Mouse (Mus musculus): ENCODE results near the gene Pnmal1. TPM values are rescaled to one million over a fixed set of nuclear protein-coding genes. Genes with fewer than 3 reads are reported as not detected.
"Not testable (repeated sequence)": the region's sequence is repeated elsewhere in the genome, so short reads cannot be mapped to it uniquely, and the experiment has no call there.

The Pnmal1 gene
- total RNA-seq, 2 experiments from 2014 or later: 103 to 121 TPM

- peak; percentile 51 for TF ChIP-seq CTCF (conservative IDR thresholded peaks at IDR 0.05)
- H3K4me3 ChIP-seq: peak overlapping the region; percentile 87; the same call in 1 of the 2 replicates
- peak overlapping the region; percentile 98 for H3K27ac ChIP-seq
- DNase-seq (ENCODE audit: low spot score in 2 of 2): no peak
Measured at GRCm38 (mm10) chr7:16948923-16949458, 10.5 kb upstream of the Pnmal1 start.

DNA sequence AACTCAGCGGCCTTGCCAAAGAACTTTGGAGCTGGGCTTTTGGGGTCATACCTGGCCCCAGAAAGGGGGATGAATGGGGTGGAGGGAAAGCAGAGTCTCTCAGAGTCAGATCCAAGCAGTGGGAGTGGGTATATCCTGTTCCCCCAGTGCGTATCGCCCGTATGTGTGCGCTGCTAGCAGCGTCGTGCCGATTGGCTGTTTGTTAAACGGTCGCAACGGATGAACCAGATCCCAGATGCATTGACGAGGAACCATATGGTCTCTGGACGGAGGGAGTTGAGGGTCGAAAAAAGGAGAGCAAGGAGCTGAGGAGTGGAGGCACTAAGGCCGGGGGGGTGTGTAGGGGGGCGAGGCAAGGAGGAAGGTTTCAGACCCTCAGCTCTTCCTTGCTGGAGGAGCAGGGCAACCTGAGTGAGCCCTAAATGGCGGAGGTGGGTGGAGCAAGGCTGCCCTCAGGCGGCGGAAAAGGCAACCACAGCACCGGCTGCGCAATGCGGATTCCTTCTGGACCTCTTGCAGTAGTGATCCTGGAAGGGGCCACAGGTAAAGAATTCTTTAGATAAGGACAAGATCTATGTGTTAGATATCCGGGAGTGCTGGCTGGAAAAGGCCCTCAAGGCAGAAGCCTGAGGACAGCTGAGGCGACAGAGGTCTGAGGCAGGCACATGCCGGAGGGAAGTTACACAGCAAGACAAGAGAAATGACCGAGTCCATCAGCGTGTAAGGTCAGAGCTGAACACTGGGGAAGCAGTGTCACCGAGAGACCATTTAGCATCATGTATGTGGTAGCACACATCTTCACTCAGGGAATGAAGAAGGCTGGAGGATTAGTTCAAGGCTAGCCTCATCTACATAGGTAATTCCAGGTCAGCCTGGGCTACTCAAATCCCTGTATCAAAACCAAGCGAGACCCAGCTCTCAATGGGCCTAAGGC, 9.3 kb upstream of the Pnmal1 start:
- DNase-seq (ENCODE audit: low spot score in 2 of 2): peak; percentile 84 to 86
- TF ChIP-seq CTCF (conservative IDR thresholded peaks at IDR 0.05): peak; percentile 94
- peak overlapping the region; percentile 98 for H3K27ac ChIP-seq

GRCm38 (mm10) chr7:16950861-16951635, 8.4 kb upstream of the Pnmal1 start:
- DNase-seq (ENCODE audit: low spot score in 2 of 2): peak; percentile 89 to 94
- Histone ChIP-seq H3K27ac (peak overlapping the region; percentile 98), H3K4me3 (no peak overlapping the region)
- TF ChIP-seq CTCF (conservative IDR thresholded peaks at IDR 0.05): peak; percentile 93

More for the DNA sequence above, 9.3 kb upstream of the Pnmal1 start:
- peak overlapping the region; percentile 41; the same call in 1 of the 2 replicates for H3K4me3 ChIP-seq

DNA sequence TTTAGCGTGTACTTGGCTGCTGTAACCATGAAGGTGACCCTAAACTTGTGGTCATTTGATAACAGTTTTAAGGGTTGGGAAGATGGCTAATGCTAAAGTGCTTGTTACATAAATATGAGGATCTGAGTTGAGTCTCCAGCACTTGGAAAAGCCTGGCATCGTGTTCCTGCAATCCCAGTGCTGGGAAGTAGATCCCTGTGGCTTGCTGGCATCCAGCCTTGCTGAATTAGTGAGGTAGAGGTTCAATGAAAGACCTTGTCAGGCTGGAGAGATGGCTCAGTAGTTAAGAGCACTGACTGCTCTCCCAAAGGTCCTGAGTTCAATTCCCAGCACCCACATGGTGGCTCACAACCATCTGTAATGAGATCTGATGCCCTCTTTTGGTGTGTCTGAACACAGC, 5.7 kb upstream of the Pnmal1 start:
- H3K27ac ChIP-seq; H3K4me3 ChIP-seq; DNase-seq (ENCODE audit: low spot score in 2 of 2): not testable (repeated sequence)

GRCm38 (mm10) chr7:16955712-16956111, 3.8 kb upstream of the Pnmal1 start:
- Histone ChIP-seq H3K27ac (peak overlapping the region; percentile 99), H3K4me3 (no peak overlapping the region)
- no peak for TF ChIP-seq CTCF (conservative IDR thresholded peaks at IDR 0.05)
- DNase-seq (ENCODE audit: low spot score in 2 of 2): no peak

DNA sequence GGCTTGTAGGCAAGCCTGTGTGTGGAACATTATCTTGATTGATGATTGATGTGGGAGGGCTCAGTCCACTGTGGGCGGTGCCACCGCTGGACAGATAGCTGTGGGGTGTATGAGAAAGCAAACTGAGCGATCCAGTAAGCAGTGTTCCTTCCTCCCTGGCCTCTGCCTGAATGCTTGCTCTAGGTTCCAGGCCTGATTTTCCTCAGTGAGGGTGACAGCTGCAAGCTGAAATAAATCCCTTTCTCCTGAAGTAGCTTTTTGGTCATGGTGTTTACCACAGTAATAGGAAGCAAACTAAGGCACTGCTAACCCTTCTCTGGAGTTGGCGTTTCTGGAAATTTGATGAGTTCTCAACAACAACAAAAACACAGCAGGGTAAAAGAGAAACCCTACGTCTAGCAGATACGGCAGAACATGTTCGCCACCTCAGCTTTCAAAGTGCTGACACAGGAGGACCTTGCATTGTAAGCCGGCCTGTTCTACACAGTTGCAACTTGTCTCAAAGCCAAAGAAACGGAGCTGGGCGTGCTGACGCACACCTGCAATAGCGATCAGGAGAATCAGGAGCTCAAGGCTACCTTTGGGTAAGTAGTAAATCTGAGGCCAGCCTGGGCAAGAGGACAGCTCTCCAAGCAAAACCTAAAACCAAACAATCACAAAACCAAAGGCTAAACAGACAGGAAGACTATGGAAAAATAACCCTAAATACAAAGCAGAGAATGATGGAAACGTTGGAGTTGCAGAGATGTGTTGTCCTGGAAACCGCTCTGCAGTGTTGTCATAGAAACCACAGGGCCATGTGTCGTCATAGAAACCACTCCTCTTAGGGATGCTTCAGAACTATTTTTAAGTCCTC, 2.8 kb upstream of the Pnmal1 start:
- DNase-seq (ENCODE audit: low spot score in 2 of 2): peak; percentile 65 to 85
- H3K4me3 ChIP-seq: peak overlapping the region; percentile 14
- H3K27ac ChIP-seq: peak overlapping the region; percentile 99
- no peak for TF ChIP-seq CTCF (conservative IDR thresholded peaks at IDR 0.05)

- Histone ChIP-seq H3K4me3 (peak overlapping the region; percentile 71; the same call in 1 of the 2 replicates), H3K27ac (peak overlapping the region; percentile 99; the same call in 1 of the 2 replicates)
- no peak for DNase-seq (ENCODE audit: low spot score in 2 of 2)
- TF ChIP-seq CTCF (conservative IDR thresholded peaks at IDR 0.05): no peak
Measured at GRCm38 (mm10) chr7:16961678-16962077, 2.2 kb downstream of the Pnmal1 start.

- Histone ChIP-seq H3K27ac (no peak overlapping the region), H3K4me3 (no peak overlapping the region)
- DNase-seq (ENCODE audit: low spot score in 2 of 2): no peak
- no peak for TF ChIP-seq CTCF (conservative IDR thresholded peaks at IDR 0.05)
Measured at GRCm38 (mm10) chr7:16968414-16968813, 8.9 kb downstream of the Pnmal1 start.

- Histone ChIP-seq H3K27ac (no peak overlapping the region), H3K4me3 (no peak overlapping the region)
- no peak for TF ChIP-seq CTCF (conservative IDR thresholded peaks at IDR 0.05)
- DNase-seq (ENCODE audit: low spot score in 2 of 2): no peak
Measured at GRCm38 (mm10) chr7:16971160-16971559, 11.7 kb downstream of the Pnmal1 start.

- no peak for TF ChIP-seq CTCF (conservative IDR thresholded peaks at IDR 0.05)
Measured at GRCm38 (mm10) chr7:16974018-16974417, 14.5 kb downstream of the Pnmal1 start.

GRCm38 (mm10) chr7:16976298-16976697, 16.8 kb downstream of the Pnmal1 start:
- no peak overlapping the region for H3K4me3 ChIP-seq
- no peak overlapping the region for H3K27ac ChIP-seq
- no peak for TF ChIP-seq CTCF (conservative IDR thresholded peaks at IDR 0.05)
- no peak for DNase-seq (ENCODE audit: low spot score in 2 of 2)

More at GRCm38 (mm10) chr7:16974018-16974417, 14.5 kb downstream of the Pnmal1 start:
- DNase-seq (ENCODE audit: low spot score in 2 of 2): no peak
- Histone ChIP-seq H3K27ac (peak overlapping the region; percentile 51), H3K4me3 (no peak overlapping the region)

GRCm38 (mm10) chr7:16978173-16978572, 18.7 kb downstream of the Pnmal1 start:
- DNase-seq (ENCODE audit: low spot score in 2 of 2): no peak
- no peak overlapping the region for H3K27ac ChIP-seq
- TF ChIP-seq CTCF (conservative IDR thresholded peaks at IDR 0.05): no peak
- no peak overlapping the region for H3K4me3 ChIP-seq

Data from layer of hippocampus, adult 2 months (tissue).